Mouse (Mus musculus) limb, embryonic 13.5 days (tissue): ENCODE results near the gene Orc2. TPM values are rescaled to one million over a fixed set of nuclear protein-coding genes. Genes with fewer than 3 reads are reported as not detected.

ENCODE experiments used
- ATAC-seq: fragments of 200-750 bp; cut with Nextera tagmentation; 2 replicates; pipeline ENCODE4 v1.8.0; 2017; ENCODE audit warnings: low read depth, moderate number of reproducible peaks, moderate TSS enrichment; ENCODE audit not compliant: low FRiP score
- H3K27ac ChIP-seq: fragments of 300-500 bp; sonication (generic); 2 replicates; pipeline ENCODE4 v1.5.1; 2015; ENCODE audit warnings: inconsistent platforms, mild to moderate bottlenecking, moderate library complexity
- H3K27me3 ChIP-seq: fragments of 300-500 bp; sonication (generic); 2 replicates; pipeline ENCODE4 v1.6.1; 2015; ENCODE audit warnings: mild to moderate bottlenecking, inconsistent platforms
- H3K36me3 ChIP-seq: fragments of 300-500 bp; sonication (generic); 2 replicates; pipeline ENCODE4 v1.6.1; 2015; ENCODE audit warnings: inconsistent platforms, mild to moderate bottlenecking, moderate library complexity
- H3K4me1 ChIP-seq: fragments of 300-500 bp; sonication (generic); 2 replicates; pipeline ENCODE4 v1.6.1; 2015; ENCODE audit warnings: inconsistent platforms
- H3K4me2 ChIP-seq: fragments of 300-500 bp; sonication (generic); replicated peaks from 2 replicates; pipeline ENCODE4 v1.6.1; 2015; ENCODE audit warnings: inconsistent platforms, mild to moderate bottlenecking, moderate library complexity
- H3K4me3 ChIP-seq: fragments of 300-500 bp; sonication (generic); 2 replicates; pipeline ENCODE4 v1.5.1; 2015; ENCODE audit warnings: moderate library complexity, mild to moderate bottlenecking, inconsistent platforms
- H3K9ac ChIP-seq: fragments of 300-500 bp; sonication (generic); 2 replicates; pipeline ENCODE4 v1.6.1; 2015; ENCODE audit warnings: mild to moderate bottlenecking, inconsistent platforms
- H3K9me3 ChIP-seq: fragments of 300-500 bp; sonication (generic); 2 replicates; pipeline ENCODE4 v1.6.1; 2016; ENCODE audit warnings: inconsistent platforms
- WGBS: fragments of 180-500 bp; shearing (Covaris S2); methylation state at CpG from one replicate; pipeline ENCODE4 v1.1.7; 2015; 5-methylcytosine and 5-hydroxymethylcytosine counted together
- polyA plus RNA-seq: library from polyadenylated mRNA; unstranded; fragments of >200 nt; fragmentation: Nextera tagmentation; extraction: Ambion mirVana; gene quantifications from 2 replicates; pipeline ENCODE4 v1.2.1, GENCODE M21; 2015

Gene Orc2
- polyA plus RNA-seq, 1 experiment from 2014 or later = 36.8 TPM

DNA sequence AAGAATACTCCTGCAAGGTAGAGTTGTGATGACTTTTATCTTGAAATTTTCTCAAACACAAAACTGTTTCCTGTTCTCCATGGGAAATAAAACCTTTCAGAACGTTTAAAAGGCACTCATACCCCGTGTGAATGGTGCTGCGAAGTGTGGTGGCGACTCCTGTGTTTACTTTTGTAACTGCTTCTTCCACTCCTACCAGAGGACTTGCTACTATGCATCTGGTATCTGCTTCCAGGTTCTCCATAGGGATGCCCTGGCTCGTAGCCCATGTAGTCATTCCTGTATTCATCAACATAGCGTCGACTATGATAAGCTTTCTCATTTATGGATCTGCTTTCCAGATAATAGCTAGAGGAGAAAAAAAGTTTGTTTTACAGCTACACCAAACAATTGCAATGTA, 83.9 kb downstream of the Orc2 start:
- peaks cover 18% of the 10 kb centered on the region for H3K4me1 ChIP-seq
- H3K9ac ChIP-seq = no peak overlapping the region
- WGBS = 76% methylated on average over 7 of the region's 7 CpGs
- peak overlapping the region; percentile 83 for H3K4me2 ChIP-seq
- H3K36me3 ChIP-seq = peaks cover 49% of the 10 kb centered on the region
- no peak for ATAC-seq
- H3K27ac ChIP-seq = no peak overlapping the region
- no peaks in the 10 kb centered on the region for H3K27me3 ChIP-seq
- H3K9me3 ChIP-seq = no peaks in the 10 kb centered on the region
- H3K4me3 ChIP-seq = 0 out of 2 replicates have a peak overlapping the region, but pooled peaks have one; percentile 100

DNA sequence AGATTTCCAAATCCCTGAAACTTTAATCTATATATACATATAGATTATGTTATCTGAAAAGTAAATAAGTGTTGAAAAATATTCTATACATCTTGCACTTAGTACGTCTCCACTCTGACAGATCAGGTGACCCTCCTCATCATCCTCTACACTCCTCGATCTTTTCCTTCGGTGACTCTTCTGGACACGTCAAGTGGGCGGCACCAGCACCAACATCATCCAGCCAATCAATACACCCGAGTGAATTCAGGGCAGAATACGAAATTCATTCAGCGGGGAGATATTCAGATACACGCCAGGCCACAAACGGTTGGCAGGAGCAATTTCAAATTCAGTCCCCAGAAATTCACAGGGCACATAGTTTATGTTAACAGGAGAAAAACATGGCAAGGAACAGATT, 84.9 kb downstream of the Orc2 start:
- H3K4me2 ChIP-seq = no peak overlapping the region
- no peak overlapping the region for H3K9ac ChIP-seq
- peaks cover 18% of the 10 kb centered on the region for H3K4me1 ChIP-seq
- no peak overlapping the region for H3K4me3 ChIP-seq
- 92% methylated on average over 10 of the region's 10 CpGs for whole genome bisulfite sequencing
- peaks cover 57% of the 10 kb centered on the region for H3K36me3 ChIP-seq
- H3K9me3 ChIP-seq = no peaks in the 10 kb centered on the region
- no peak for ATAC-seq
- no peaks in the 10 kb centered on the region for H3K27me3 ChIP-seq
- H3K27ac ChIP-seq = no peak overlapping the region

DNA sequence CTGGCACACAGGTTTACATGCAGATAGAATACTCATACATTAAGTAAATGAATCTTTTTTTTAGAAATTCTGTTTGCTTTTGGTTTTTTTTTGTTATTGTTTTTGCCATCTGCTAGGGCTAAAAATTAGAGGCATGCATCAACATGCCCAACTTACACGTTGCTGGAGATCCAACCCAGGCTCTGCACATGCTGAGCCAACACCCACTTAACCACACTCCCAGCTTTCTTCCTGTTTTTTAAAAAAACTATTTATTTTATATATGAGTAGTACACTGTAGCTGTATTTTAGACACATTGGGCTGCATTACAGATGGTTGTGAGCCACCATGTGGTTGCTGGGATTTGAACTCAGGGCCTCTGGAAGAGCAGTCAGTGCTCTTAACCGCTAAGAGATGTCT, 88.9 kb downstream of the Orc2 start:
- Histone ChIP-seq H3K9ac (no peak overlapping the region), H3K9me3 (no peaks in the 10 kb centered on the region), H3K27me3 (no peaks in the 10 kb centered on the region), H3K4me3 (no peak overlapping the region), H3K4me1 (peaks cover 4% of the 10 kb centered on the region), H3K4me2 (no peak overlapping the region), H3K36me3 (peaks cover 86% of the 10 kb centered on the region), H3K27ac (no peak overlapping the region)
- ATAC-seq = no peak
- 89% methylated on average over 2 of the region's 2 CpGs for WGBS

DNA sequence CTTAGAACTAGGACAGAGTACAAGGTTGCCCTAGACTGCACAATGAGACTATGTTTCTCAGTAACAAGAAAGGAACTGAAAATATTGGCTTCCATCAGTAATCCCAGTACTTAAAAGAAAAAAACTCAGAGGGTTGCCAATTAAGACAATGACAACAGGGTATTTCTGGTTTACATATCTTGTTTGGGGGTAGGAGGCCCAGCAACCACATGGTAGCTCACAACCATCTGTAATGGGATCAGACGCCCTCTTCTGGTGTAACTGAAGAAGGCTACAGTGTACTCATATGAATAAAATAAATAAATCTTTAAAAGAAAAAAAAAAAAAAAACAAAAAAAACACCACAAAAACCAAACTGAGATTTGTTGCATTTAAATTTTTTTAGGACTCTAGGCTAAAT, 89.5 kb downstream of the Orc2 start:
- Histone ChIP-seq H3K4me1 (0 out of 2 replicates have a peak, but pooled peaks cover 2% of the 10 kb centered on the region), H3K27me3 (no peaks in the 10 kb centered on the region), H3K9ac (no peak overlapping the region), H3K36me3 (peaks cover 90% of the 10 kb centered on the region), H3K27ac (no peak overlapping the region), H3K4me2 (no peak overlapping the region), H3K4me3 (no peak overlapping the region), H3K9me3 (no peaks in the 10 kb centered on the region)
- WGBS = 35% methylated on average over 1 of the region's 1 CpGs
- no peak for ATAC-seq

Other genes starting within 250 kb of the Orc2 start
- gene Aox2, start 226.8 kb downstream of the Orc2 start, polyA plus RNA-seq = 0.04 and 0.09 TPM in 2 replicates
- gene Bzw1, start 112.2 kb downstream of the Orc2 start, polyA plus RNA-seq = 362 and 384 TPM in 2 replicates
- 230 and 244 TPM in 2 replicates for gene Clk1, start 81.0 kb downstream of the Orc2 start, polyA plus RNA-seq
- gene Nif3l1, start 60.0 kb downstream of the Orc2 start, polyA plus RNA-seq = 55.1 and 56.8 TPM in 2 replicates
- gene Ppil3, start 59.6 kb downstream of the Orc2 start, polyA plus RNA-seq = 63.5 and 64.6 TPM in 2 replicates
- gene Fam126b, start 81.2 kb upstream of the Orc2 start, polyA plus RNA-seq = 7.5 and 8.2 TPM in 2 replicates
- gene Ndufb3, start 81.3 kb upstream of the Orc2 start, polyA plus RNA-seq = 163 and 167 TPM in 2 replicates
- gene Als2cr12, start 190.9 kb upstream of the Orc2 start, polyA plus RNA-seq = not detected in 2 replicates
- 35.3 and 35.6 TPM in 2 replicates for gene Cflar, start 206.4 kb upstream of the Orc2 start, polyA plus RNA-seq